In genomic region chr1:133134881-133135280, GRCm38 (mm10) we compare ENCODE assay signal across 8 mouse cellular contexts. TPM values are rescaled to one million over a fixed set of nuclear protein-coding genes. Genes with fewer than 3 reads are reported as not detected.
DNase-seq lines count a peak whose midpoint lies in the region; ATAC-seq lines count a peak whose summit lies in the region.

No protein-coding gene starts in this region.

- peaks cover 11% of the 10 kb centered on the region for H3K36me3 ChIP-seq in neural tube, embryonic 11.5 days (ENCODE audit: control insufficient read depth, insufficient read depth, low read length)
- H3K36me3 ChIP-seq in embryonic facial prominence, embryonic 12.5 days: peaks cover 35% of the 10 kb centered on the region
- peaks cover 50% of the 10 kb centered on the region for H3K36me3 ChIP-seq in intestine, embryonic 14.5 days (ENCODE audit: control insufficient read depth, insufficient read depth, low read length)
- H3K36me3 ChIP-seq in lung, embryonic 16.5 days (ENCODE audit: control insufficient read depth, insufficient read depth, low read length): peaks cover 32% of the 10 kb centered on the region

- no peaks in the 10 kb centered on the region for H3K9me3 ChIP-seq in neural tube, embryonic 11.5 days (ENCODE audit: control insufficient read depth, low read length)
- no peaks in the 10 kb centered on the region for H3K9me3 ChIP-seq in embryonic facial prominence, embryonic 12.5 days
- no peaks in the 10 kb centered on the region for H3K9me3 ChIP-seq in intestine, embryonic 14.5 days (ENCODE audit: control insufficient read depth, low read length)
- no peaks in the 10 kb centered on the region for H3K9me3 ChIP-seq in lung, embryonic 16.5 days (ENCODE audit: control insufficient read depth, low read length)

- peak overlapping the region; percentile 83 for H3K4me3 ChIP-seq in neural tube, embryonic 11.5 days (ENCODE audit: low read depth, low read length)
- H3K4me3 ChIP-seq in embryonic facial prominence, embryonic 12.5 days: peak overlapping the region; percentile 80
- H3K4me3 ChIP-seq in intestine, embryonic 14.5 days (ENCODE audit: low read depth, low read length): peak overlapping the region; percentile 100
- H3K4me3 ChIP-seq in lung, embryonic 16.5 days (ENCODE audit: low read length): peak overlapping the region; percentile 76

- H3K27me3 ChIP-seq in neural tube, embryonic 11.5 days (ENCODE audit: control insufficient read depth, insufficient read depth, low read length): no peaks in the 10 kb centered on the region
- H3K27me3 ChIP-seq in embryonic facial prominence, embryonic 12.5 days: no peaks in the 10 kb centered on the region
- no peaks in the 10 kb centered on the region for H3K27me3 ChIP-seq in intestine, embryonic 14.5 days (replicated peaks; ENCODE audit: control insufficient read depth, insufficient read depth, low read length)
- no peaks in the 10 kb centered on the region for H3K27me3 ChIP-seq in lung, embryonic 16.5 days (ENCODE audit: control insufficient read depth, insufficient read depth, low read depth, low read length)

- H3K4me1 ChIP-seq in neural tube, embryonic 11.5 days (ENCODE audit: control insufficient read depth, insufficient read depth, low read length): peaks cover 19% of the 10 kb centered on the region
- H3K4me1 ChIP-seq in embryonic facial prominence, embryonic 12.5 days: peaks cover 40% of the 10 kb centered on the region
- peaks cover 25% of the 10 kb centered on the region for H3K4me1 ChIP-seq in intestine, embryonic 14.5 days (replicated peaks; ENCODE audit: control insufficient read depth, insufficient read depth, low read length)
- H3K4me1 ChIP-seq in lung, embryonic 16.5 days (replicated peaks; ENCODE audit: control insufficient read depth, insufficient read depth, low read length): peaks cover 26% of the 10 kb centered on the region

- H3K27ac ChIP-seq in neural tube, embryonic 11.5 days (ENCODE audit: low read depth, low read length): no peak overlapping the region
- no peak overlapping the region for H3K27ac ChIP-seq in embryonic facial prominence, embryonic 12.5 days
- H3K27ac ChIP-seq in intestine, embryonic 14.5 days (ENCODE audit: low read depth): no peak overlapping the region
- H3K27ac ChIP-seq in lung, embryonic 16.5 days (ENCODE audit: low read length): no peak overlapping the region

- DNase-seq in neural tube, embryonic 11.5 days (ENCODE audit: low spot score): no peak
- DNase-seq in neural tube, embryonic 10.5 days (ENCODE audit: extremely low spot score, low spot score): no peak
- DNase-seq in intestine, embryonic 14.5 days (ENCODE audit: low spot score): no peak
- DNase-seq in frontal cortex, postnatal 10 days (ENCODE audit: low spot score in 2 of 2): no peak
- no peak for DNase-seq in retina, postnatal 1 day
- DNase-seq in frontal cortex, postnatal 14 days (ENCODE audit: low spot score in 2 of 2): no peak

- ATAC-seq in neural tube, embryonic 11.5 days (ENCODE audit: insufficient read depth, low FRiP score, low TSS enrichment): no peak
- no peak for ATAC-seq in embryonic facial prominence, embryonic 12.5 days (ENCODE audit: insufficient number of reproducible peaks, insufficient read depth, low FRiP score, low TSS enrichment)
- ATAC-seq in intestine, embryonic 14.5 days (replicated peaks; ENCODE audit: low FRiP score, low TSS enrichment, low read depth): no peak
- ATAC-seq in lung, embryonic 16.5 days (ENCODE audit: low read depth): no peak

- WGBS in neural tube, embryonic 11.5 days: 51% methylated on average over 4 of the region's 4 CpGs
- WGBS in embryonic facial prominence, embryonic 12.5 days: 50% methylated on average over 4 of the region's 4 CpGs
- 23% methylated on average over 4 of the region's 4 CpGs for WGBS in intestine, embryonic 14.5 days
- 12% methylated on average over 4 of the region's 4 CpGs for WGBS in lung, embryonic 16.5 days

- peak overlapping the region; percentile 83 for H3K4me2 ChIP-seq in neural tube, embryonic 11.5 days (ENCODE audit: low read depth)
- peak overlapping the region; percentile 99 for H3K4me2 ChIP-seq in embryonic facial prominence, embryonic 12.5 days (replicated peaks)
- H3K4me2 ChIP-seq in intestine, embryonic 14.5 days (ENCODE audit: low read length): peak overlapping the region; percentile 85
- H3K4me2 ChIP-seq in lung, embryonic 16.5 days (ENCODE audit: low read depth, low read length): peak overlapping the region; percentile 94

- no peak overlapping the region for H3K9ac ChIP-seq in neural tube, embryonic 11.5 days (ENCODE audit: low read length)
- peak overlapping the region; percentile 55; the same call in 1 of the 2 replicates for H3K9ac ChIP-seq in embryonic facial prominence, embryonic 12.5 days
- H3K9ac ChIP-seq in intestine, embryonic 14.5 days (ENCODE audit: low read length): peak overlapping the region; percentile 98
- peak overlapping the region; percentile 98 for H3K9ac ChIP-seq in lung, embryonic 16.5 days (ENCODE audit: low read length)

RNA-seq across cellular contexts. Expression of gene Ppp1r15b, which starts 3.9 kb away (rescaled TPM):
- 55.3 and 57.6 TPM in 2 replicates for polyA plus RNA-seq in neural tube, embryonic 11.5 days (2014; fragmentation: Nextera tagmentation; extraction: Ambion mirVana)
- polyA plus RNA-seq in embryonic facial prominence, embryonic 12.5 days (2016; fragmentation: Nextera tagmentation; extraction: Ambion mirVana): 40.4 and 45.0 TPM in 2 replicates
- polyA plus RNA-seq in intestine, embryonic 14.5 days (2014; fragmentation: Nextera tagmentation; extraction: Ambion mirVana): 50.6 and 54.4 TPM in 2 replicates
- 39.0 and 42.5 TPM in 2 replicates for polyA plus RNA-seq in lung, embryonic 16.5 days (2015; fragmentation: Nextera tagmentation; extraction: Ambion mirVana)

RNA-seq across cellular contexts. Expression of gene Plekha6, which starts 29.1 kb away (rescaled TPM):
- polyA plus RNA-seq in neural tube, embryonic 11.5 days (2014; fragmentation: Nextera tagmentation; extraction: Ambion mirVana): 12.5 and 15.2 TPM in 2 replicates
- 4.6 and 5.2 TPM in 2 replicates for polyA plus RNA-seq in embryonic facial prominence, embryonic 12.5 days (2016; fragmentation: Nextera tagmentation; extraction: Ambion mirVana)
- polyA plus RNA-seq in intestine, embryonic 14.5 days (2014; fragmentation: Nextera tagmentation; extraction: Ambion mirVana): 15.9 TPM in 2 replicates
- 8.0 and 8.3 TPM in 2 replicates for polyA plus RNA-seq in lung, embryonic 16.5 days (2015; fragmentation: Nextera tagmentation; extraction: Ambion mirVana)
